Mouse (Mus musculus) gonadal fat pad, adult 2 months (tissue): ENCODE measurements around the gene Zbtb5. TPM values are rescaled to one million over a fixed set of nuclear protein-coding genes. Genes with fewer than 3 reads are reported as not detected.
"Not testable (repeated sequence)": the region's sequence is repeated elsewhere in the genome, so short reads cannot be mapped to it uniquely, and the experiment has no call there.

Experiments
- DNase-seq: peaks from one replicate; pipeline ENCODE4 v3.0.0-alpha.2; 2012; ENCODE audit warnings: low read depth
- polyA plus RNA-seq: library from polyadenylated mRNA; depleted of rRNA; stranded (reverse); fragments of >200 nt; gene quantifications from 2 replicates; pipeline ENCODE4 v1.2.3, GENCODE M21; 2012

The Zbtb5 gene
- polyA plus RNA-seq, 1 experiment, result 12.1 TPM

DNA sequence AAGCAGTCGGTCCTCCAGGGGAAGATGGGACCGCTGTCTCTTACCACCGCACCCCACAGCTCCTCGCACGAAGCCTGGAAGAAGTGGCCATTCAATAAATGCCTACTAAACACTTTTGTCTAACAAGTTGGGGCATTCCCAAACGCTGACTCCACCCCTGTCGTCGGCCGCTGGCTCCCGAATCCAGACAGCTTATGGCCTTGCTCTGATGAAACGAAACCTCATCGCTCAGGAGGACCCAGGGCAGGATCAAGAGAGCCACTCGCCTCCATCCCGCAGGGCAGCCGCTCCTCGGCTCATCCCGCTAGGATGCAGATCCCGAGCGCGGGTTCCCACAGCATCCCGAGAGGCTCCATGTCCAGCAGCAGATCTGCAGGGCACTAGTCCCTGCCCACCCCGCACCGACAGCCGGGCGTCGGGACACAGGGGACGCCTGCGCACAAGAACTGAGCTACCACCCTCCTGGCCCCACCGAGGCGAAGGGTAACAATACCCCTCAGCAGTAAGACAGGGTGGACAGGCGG lies 569 bp downstream of the Zbtb5 start:
- DNase-seq, result no peak

DNA sequence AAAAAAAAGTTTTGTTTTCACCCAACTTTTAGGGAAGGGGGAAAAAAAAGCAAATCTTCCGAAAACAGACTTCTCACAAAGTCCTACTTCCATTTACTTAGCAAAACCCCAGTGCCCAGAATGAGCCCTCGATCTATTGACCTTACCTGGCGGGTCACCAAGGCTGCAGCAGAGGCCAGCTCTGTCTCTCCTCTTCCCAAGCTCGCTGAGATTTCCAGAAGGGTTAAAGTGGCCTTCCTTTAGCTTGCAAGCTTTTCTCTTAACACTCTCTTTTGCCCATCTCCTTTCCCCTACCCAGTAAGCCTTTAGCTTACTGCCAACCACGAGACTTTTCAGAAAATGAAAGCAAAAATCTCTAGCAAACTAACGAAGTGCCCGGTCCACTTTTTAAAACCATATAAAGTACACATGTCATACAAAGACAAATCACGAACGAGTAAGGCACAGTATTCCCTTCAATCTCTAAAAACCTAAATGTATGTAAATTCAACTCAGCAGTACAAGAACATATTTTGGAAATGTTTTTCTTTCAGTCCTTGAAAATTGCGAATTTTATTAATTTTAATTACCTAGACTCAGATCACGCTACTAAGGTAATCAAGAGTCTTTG lies 1.3 kb downstream of the Zbtb5 start:
- no peak for DNase-seq

DNA sequence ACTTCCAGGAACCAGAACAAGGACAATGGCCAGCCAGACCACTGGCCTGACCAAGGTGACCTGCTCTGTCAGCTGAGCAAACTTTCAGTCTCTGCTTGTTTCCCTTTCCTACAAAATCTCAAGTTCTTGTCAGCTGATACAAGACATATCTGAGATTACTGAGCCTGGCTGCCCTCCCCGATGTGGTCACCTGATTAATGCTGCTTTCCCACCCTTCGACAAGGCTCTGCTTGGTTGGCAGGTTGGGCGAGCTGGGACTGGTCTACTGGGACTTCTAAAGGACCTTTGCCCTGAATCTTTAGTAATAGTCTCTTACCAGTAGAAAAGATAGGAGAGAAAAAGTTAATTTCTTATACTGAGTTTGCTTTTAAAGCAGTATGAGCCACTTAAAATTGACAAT lies 6.8 kb downstream of the Zbtb5 start:
- DNase-seq, result no peak

DNA sequence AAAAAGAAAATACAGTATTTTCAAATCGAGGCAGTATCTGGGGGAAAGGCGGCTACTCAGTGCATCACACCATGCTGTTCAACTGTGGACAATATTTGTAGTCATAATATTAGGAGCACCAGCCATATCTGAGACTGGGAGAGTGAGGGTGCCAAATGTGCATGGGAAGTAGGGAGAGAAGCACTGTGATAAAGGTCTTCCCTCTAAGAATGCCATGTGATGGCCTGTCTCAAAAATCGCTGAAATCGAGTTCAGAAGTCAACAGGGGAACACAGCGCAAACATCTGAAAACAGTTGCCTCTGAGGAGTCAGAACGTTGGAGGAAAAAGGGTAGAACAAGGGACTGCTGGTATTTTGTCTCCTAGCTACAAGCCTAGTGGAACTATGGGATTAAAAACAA lies 12.2 kb downstream of the Zbtb5 start:
- DNase-seq, result no peak

DNA sequence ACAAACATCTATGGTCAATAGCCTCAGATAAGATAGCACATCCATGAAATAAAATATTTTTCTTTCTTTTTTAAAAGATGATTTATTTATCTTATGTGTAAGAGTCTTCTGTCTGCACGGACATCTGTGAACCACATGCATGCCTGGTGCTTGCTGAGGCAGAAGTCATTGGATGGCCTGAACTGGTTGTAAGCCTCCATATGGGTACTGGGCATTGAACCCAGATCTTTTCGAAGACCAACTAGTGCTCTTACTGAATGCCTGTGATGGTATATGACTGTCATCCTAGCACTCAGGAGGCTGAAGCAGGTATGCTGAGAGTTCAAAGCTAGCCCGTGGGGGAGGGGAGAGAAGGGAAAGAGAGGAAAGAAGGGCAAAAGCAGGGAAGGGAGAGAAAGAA lies 14.1 kb downstream of the Zbtb5 start:
- no peak for DNase-seq

DNA sequence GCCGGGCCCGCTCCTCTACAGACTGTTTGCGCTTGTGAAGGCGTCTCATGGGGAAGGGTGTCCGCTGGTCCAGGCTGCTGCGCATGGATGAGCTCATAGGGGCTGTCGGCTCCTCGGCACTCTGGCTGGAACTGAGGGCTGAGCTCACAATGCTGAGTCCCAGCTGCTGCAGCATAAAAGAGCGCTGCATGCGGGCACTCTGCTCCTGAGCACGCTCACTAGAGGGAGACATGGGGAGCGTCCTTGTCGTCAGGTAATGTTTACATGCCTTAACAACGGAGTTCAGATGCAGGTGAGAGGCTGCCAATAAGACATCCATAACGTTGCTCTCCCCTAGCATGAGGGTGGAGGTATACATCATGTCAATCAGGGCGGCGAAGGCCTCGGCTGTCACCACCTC lies 17.4 kb downstream of the Zbtb5 start:
- no peak for DNase-seq

DNA sequence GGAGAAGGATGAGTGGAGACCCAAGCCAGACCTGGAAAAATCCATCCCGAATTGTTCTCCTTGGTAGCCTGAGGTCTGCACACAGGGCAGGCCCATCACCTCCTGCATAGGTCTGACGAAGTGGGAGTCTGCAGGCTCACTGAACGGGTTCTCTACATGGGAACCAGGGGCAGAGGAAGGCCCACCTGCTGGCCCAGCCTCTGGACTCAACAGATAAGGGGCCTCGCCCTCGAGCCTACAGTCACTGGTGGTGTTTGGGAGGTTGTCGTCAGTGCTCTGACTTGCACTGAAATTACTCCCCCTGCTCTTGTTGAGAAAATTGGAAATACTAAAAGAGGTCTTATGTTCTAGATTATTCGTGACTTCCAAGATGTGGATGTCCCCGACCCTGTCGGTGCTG lies 18.4 kb downstream of the Zbtb5 start:
- DNase-seq, result no peak

DNA sequence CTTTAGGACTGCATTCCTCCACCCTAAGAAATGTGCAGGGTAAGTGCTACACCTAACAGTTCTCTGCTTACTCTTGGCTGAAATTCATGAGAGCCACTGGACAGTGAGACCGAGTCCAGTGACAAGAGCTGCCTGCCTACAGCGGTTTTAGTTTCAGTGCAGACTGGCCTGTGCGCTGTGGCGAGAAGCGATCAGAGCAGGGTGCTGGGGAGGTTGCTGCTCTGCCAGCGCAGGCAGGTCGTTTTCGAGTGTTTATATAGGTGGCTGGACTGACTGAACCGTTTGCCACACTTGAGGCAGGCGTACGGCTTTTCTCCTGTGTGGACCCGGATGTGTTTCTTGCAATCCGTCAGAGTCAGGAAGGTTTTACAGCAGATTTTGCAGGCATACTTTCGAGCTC lies 19.0 kb downstream of the Zbtb5 start:
- not testable (repeated sequence) for DNase-seq

DNA sequence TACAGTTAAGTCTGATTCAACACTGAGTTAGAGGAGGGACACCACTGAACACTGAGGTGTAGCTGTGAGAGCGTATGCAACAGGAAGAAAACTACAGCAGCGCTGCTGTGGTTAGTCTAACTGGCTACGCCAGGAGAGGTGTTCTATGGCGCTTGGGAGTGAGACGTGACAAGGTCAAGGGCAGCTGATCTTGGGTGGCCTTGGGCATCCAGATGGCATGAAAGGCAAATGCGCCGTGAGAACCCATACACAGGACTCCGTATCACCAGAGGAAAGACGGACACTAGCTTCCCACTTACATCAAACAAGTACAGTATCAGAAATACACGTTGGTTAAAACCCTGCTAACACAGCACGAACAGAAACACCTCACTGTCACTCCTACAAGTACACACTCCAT lies 19.9 kb downstream of the Zbtb5 start:
- not testable (repeated sequence) for DNase-seq

DNA sequence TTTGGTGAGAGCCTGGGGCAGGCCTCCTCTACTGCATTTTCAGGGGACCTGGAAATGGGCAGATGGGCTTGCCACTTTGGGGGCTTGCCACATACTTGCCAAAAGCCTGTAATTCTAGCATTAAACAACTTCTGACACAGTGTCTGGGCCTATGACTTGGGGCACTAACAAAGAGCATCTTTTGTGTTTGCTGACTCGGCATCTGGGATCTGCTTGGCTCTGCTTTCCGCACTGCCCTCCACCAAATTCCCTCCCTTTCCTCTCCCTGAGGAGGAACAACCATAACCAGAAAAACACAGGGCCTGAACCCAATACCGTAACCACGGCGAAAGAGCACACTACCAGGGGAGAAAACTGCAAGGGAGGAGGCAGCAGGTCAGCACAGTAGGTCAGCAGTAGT lies 21.7 kb downstream of the Zbtb5 start:
- no peak for DNase-seq

DNA sequence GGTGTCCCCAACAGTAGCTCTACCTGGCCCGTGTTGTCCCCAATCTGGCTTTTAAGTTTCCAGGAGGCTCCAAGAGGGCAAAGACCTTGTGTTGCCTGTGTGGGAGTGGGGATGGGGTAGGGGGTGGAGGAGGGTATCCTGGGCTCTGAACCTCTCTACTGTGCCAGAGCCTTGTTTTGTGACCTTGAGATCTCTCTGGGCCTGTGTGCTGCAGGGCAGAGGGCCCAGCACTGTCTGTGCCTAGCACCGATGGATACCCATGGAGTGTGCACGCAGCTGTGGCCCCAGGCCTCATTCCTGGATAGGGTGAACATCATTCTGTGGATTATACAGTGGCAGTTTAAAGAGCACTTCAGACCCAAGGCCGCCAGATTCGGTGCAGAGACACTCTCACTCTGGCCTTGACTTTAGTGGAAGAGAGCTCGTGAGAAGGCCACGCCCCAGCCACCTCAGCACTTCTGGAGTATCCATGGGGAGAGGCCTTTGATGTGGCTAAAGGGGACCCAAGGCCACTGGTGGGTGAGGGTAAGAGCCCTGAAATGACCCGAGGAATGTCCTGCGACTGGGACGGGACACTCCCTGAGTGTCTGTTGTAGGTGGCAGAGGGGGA lies 29.0 kb downstream of the Zbtb5 start:
- no peak for DNase-seq

DNA sequence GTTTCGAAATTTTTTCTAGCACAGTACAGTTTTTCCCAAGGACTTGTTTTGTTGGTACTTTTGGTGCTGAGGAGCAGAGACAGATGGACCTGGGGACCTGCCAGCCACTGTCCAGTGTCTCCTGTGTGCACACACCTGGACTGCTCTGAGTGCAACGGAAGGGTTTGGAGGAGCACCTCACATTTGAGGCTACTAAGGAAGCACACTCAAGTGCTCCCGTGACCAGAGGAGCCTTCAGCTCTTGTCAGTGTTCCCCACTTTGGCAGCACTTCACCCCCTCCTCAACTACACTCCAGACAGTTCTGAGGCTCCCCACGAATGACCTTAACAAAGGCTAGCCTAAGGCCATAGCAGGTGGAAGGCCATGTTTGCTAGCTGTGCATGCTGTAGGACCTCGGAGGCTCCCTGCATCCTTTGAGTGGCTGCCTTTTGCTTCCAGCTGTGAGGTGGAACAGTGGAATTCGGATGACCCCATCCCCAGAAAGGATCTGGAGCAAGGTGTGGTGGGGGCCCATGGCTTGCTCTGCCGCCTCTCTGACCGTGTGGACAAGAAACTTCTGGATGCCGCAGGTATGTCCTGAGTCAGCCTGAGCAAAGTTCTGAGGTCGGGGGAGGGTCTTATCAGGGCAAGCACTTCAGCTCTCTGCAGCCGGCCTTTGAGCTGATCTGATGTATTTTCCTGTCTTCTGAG lies 29.6 kb downstream of the Zbtb5 start:
- no peak for DNase-seq

DNA sequence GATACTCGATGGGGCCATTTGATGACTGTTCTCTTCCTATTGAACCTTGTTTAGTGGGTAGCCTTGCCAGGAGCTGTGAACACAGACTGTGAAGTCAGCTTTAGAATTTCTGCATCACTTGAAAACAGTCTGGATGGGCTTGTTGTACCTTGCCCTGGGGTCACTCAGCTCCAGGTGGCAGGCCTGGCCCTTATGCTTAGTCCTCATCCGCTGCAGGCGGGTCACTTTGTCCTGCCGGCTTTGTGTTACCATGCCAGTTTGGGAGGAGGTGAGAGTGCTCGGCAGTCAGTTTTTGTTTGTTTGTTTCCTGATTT lies 30.3 kb downstream of the Zbtb5 start:
- no peak for DNase-seq

DNA sequence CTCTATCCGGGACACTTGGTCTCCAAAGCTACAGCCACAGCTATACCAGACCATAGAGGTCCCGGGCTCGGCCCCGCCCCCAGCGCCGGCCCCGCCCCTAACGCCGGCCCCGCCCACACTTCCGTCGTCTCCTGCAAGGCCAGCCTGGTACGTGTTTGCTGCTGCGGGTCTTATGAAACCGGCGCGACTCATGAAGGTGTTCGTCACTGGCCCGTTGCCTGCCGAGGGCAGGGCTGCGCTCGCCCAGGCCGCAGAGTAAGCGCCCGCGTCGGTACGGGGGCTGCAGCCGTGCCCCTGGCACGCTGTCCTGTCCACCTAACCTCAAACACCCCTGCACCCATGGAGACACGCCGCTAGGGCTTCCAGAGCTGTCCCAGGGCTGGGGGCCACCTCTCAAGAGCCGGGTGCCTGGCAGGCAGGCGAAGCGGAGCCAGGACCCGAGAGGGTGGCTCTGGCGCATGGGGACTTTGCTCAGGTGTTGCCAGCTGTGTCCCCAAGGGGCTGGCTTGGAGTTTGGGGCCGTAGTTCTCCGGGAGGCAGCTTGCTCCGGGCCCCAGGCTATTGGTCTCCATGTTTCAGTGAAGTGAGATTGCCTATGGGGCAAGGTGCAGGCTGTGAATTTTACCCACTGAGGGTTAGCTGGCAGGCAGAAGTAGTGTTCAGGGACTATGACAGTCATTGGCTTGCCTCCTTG lies 30.8 kb downstream of the Zbtb5 start, which contains the start of gene Grhpr:
Grhpr (plus strand) TSS at position 116 of the 694 bp plus-strand sequence.
- DNase-seq, result no peak

DNA sequence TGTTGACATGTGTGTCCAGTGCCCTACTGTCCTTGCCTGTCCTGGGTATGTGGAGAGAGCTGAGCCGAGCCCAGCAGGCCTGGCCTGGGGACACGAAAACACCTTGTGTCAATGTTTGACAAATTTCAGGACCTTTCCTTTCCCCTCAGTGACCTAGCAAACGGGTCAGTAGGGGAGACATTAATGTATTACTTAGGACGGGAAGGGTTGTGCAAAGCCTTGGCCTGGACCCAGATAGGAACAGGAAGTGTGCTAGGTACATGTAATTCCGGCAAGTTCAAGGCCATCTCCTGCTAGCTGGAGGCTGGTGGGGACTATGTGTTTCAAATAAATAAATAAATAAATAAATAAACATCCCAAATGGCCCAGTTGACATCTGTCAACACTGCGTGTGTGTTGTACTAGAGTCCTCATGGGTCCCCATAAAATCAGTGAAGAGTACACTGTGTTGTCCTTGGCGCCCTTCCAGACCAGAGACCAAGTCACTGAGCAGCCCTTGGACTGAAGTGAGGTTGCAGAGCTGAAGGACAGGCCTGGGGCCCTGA lies 32.3 kb downstream of the Zbtb5 start:
- no peak for DNase-seq

DNA sequence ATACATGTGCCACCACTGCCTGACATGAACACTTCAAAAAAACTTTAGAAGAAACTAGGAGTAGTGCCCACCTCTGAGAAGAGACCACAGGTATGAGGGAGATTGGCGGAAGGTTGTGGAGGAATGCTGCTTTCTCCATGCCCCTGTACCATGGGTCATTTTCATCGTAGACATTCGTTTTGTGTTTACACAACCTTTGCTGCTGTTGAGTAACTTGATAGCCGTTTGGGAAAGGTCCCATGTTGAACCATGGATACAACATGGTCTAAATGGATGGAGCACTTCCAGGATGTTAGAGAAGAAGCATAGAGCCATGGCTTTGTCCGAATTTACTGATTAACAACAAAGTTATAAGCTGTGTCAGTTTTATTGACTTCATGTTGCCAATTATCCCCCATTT lies 34.0 kb downstream of the Zbtb5 start:
- no peak for DNase-seq

DNA sequence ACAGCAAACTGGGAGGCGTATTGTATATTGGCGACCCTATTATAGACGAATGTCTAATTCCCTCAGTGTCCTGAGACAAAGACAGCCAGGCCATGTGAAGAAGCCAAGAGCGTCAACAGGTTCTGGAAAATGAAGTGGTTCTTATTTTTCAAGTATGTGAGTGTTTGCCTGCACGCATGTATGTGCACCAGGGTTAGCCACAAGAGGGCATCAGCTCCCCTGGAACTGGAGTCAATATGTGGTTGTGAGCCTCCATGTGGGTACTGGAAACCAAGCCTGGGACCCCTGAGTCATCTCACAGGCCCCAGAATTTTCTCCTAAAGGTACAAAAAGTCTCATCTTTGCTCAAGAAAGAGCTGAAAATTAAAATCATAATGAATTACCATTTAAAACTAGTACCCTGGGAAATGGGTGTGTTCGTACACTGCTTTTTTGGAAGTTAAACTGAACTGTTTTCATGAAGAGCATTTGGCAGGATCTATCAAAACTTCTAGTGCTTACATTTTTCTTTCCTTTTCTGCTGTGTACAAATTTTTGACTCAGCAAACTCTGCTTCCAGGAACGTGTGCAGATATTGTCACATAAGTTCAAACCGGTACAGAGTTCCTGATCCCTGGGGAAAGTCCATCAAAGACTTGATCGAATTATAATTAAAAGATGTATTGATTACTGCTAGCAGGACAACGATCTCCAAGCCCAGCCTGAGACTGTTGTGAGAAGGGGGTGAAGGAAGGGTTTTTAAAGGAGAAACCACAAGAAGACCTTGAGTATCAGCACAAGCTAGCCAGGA lies 35.1 kb downstream of the Zbtb5 start:
- DNase-seq, result no peak

DNA sequence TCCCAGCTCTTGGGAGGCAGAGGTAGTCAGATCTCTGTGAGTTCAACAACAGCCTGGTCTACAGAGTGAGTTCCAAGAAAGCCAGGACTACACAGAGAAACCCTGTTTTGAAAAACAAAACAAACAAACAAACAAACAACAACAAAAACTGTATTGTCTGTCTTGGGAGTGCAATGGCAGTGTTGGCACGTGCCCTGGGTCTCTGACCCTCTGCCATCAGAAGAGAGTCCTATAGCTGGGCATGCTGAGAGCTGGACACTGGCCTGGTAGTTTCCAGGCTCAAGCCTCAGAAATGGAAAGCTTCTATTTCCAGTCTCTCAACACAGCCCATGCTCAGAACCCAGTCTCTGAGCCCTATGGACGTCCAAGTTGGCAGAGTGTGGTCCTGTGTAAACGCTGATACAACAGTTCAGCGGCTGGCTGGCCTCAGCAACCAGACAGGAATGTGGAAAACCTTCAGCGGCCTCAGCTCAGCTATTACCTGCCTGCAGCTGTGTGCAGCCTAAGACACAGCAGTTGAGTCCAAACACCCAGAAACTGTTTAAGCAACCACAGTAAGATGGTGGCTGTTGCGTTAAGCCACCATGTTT lies 36.1 kb downstream of the Zbtb5 start:
- no peak for DNase-seq

DNA sequence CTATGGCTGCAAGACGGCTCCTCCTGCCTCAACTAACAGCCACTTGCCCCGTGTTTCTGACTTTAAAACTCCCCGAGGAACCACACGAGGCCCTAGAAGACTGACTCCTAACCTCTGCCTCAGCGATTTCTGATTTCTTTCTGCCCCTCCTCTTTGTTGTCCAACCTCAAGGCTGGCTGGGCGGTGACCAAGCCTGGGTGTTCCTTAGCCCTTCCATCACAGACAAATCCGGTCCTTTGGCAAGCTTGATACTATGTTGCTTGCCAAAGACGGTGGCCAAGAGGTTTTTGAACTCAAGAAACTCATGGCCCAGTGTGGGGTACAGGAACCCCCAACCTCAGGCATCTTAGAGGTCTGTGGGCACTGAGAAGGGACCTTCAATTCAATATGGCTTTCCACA lies 37.9 kb downstream of the Zbtb5 start:
- DNase-seq, result no peak

DNA sequence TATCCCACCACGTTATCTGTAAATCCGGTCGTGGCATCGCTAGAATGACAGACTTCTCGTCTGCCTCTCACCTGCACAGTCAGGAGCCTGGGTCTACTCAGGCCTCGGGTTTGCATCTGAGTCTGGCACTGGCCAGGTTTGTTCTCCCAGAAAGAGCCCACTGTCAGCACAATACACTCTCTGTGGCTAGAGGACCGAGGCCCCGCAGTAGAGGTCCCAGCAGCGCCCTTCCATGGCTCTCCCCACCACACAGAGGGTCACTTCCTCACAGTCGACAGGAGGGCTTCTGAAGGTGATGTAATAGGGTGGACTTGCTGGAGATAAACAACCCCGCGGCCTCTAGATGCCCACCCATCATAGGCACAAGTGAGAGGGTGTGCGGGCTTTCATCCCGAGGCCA lies 38.3 kb downstream of the Zbtb5 start:
- DNase-seq, result no peak

DNA sequence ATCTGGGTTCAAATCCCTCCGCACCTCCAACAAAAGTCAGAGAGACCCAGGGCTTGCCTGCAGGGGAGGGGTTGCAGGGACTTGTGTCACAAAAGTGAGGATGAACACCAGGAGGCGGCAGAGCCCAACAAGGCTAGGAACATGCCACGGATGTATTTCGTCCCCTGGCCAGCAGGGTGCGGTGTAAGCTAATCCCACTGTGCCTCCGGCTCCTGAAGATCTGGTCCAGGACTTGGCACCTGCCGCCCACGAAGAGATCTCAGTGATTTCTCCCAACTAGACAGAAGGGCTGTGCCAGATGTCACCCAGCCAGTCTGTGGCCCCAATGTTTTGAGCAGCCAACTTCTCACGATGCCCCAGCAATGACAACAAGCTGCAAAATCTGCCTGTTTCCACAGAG lies 38.8 kb downstream of the Zbtb5 start:
- peak; percentile 36 for DNase-seq
